Mouse (Mus musculus): ENCODE results near the gene Sema4f. TPM values are rescaled to one million over a fixed set of nuclear protein-coding genes. Genes with fewer than 3 reads are reported as not detected.

The Sema4f gene
- polyA plus RNA-seq, 1 experiment from 2014 or later = 1.8 TPM

DNA sequence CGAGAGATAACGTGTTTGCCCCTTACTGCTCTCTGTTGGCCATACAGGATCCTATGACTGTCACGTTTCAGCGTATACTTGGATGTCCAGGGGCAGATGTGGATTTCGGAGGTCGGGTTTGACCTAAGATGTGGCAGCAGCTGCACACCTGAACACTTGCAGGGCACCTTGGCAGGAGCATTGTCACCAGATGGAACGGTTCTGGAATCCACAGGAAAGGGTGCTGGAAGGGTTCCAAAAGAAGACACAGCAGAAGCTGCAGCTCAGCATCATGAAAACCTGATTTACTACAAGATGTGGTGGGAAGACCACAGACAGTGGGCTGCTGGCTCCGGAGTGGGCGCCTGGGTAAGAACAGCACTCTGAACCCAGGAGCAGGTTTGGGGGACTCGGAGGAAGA is 13.5 kb downstream of the Sema4f start:
- no peaks in the 10 kb centered on the region for H3K4me1 ChIP-seq
- H3K36me3 ChIP-seq (replicated peaks) = no peaks in the 10 kb centered on the region
- H3K27me3 ChIP-seq (ENCODE audit: poor library complexity, severe bottlenecking) = 0 out of 2 replicates have a peak, but pooled peaks cover 6% of the 10 kb centered on the region
- no peak overlapping the region for H3K27ac ChIP-seq
- H3K4me3 ChIP-seq = no peak overlapping the region
- WGBS = 86% methylated on average over 10 of the region's 10 CpGs
- DNase-seq (ENCODE audit: extremely low spot score, low spot score) = no peak
- 0 out of 2 replicates have a peak, but pooled peaks cover 3% of the 10 kb centered on the region for H3K9me3 ChIP-seq

DNA sequence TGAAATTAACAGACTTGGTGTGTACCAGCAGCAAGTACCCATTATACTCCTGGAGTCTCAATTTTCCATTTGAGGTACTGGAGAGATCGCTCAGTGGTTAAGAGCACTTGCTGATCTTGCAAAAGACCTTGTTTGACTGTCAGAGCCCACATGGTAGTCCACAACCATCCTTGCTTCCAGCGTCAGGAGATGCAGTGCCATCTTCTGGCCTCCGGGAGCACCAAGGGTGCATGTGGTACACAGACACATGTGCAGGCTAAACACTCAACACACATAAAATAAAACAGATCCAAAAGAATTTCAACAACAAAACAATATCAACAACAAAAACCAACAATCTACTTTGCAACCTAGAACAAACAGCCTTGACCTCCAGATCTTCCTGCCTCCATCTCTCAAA is 14.6 kb downstream of the Sema4f start:
- no peaks in the 10 kb centered on the region for H3K4me1 ChIP-seq
- 0 out of 2 replicates have a peak, but pooled peaks cover 3% of the 10 kb centered on the region for H3K9me3 ChIP-seq
- DNase-seq (ENCODE audit: extremely low spot score, low spot score) = no peak
- H3K27me3 ChIP-seq (ENCODE audit: poor library complexity, severe bottlenecking) = no peaks in the 10 kb centered on the region
- H3K4me3 ChIP-seq = no peak overlapping the region
- no peaks in the 10 kb centered on the region for H3K36me3 ChIP-seq (replicated peaks)
- no peak overlapping the region for H3K27ac ChIP-seq
- 52% methylated on average over 3 of the region's 3 CpGs for WGBS

DNA sequence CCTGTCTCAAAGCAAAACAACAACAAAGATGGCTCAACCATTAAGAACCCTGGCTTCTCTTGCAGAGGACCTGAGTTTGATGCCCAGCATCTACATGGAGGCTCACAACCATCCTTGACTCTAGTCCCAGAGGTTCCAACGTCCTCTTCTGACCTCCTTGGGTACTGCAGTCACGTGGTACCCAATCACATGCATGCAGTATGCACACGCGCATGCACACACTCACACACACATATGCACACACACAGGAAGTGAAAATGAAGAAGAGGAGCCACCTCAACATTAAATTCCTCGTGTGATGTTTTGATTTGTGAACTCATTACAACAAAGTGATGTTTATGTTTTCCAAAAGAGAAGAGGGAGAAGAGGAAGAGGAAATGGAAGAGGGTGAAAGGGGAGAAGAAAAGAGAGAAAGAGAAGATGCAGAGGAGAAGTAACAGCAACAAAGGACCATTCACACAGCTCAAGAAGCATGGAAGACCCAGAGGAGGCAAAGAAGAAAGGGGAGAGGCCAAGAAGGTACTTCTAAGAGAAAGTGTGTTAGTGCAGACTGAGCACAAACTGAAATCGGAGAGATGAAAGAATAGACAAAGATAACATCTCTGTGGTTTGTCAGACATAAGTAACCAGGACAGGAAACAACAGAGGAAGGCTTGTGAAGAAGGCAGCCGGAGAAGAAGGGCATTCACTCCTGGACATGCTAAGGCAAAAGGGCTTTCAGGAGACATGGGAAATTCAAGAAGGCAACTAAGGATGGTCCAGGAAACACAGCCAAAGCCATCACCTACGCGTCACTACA is 17.9 kb downstream of the Sema4f start:
- WGBS = 84% methylated on average over 9 of the region's 9 CpGs
- no peak for DNase-seq (ENCODE audit: extremely low spot score, low spot score)
- Histone ChIP-seq H3K4me3 (no peak overlapping the region), H3K9me3 (0 out of 2 replicates have a peak, but pooled peaks cover 3% of the 10 kb centered on the region), H3K27me3 (ENCODE audit: poor library complexity, severe bottlenecking) (peaks cover 6% of the 10 kb centered on the region; the same call in 1 of the 2 replicates), H3K4me1 (no peaks in the 10 kb centered on the region), H3K36me3 (replicated peaks) (no peaks in the 10 kb centered on the region), H3K27ac (no peak overlapping the region)

DNA sequence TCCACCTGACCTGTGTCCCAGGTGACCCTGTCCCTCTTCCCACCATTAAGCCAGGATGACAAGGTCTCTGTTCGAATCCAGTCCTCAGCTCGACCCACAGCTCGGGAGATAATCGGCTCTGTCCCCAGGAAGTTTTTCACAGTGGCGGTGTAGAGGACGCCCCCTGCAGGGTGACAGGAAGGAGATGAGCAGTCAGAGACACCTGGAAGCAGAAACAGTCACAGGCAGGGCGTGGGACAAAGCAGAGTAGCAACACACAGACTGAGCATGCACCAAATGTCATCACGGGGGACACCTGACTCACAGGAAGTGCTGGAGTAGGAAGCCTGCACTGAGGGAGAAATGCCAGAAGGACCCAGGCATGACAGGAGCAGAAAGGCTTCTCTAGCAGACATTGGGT is 20.0 kb downstream of the Sema4f start:
- no peak for DNase-seq (ENCODE audit: extremely low spot score, low spot score)
- Histone ChIP-seq H3K27me3 (ENCODE audit: poor library complexity, severe bottlenecking) (peaks cover 6% of the 10 kb centered on the region; the same call in 1 of the 2 replicates), H3K27ac (no peak overlapping the region), H3K4me3 (no peak overlapping the region), H3K36me3 (replicated peaks) (no peaks in the 10 kb centered on the region), H3K4me1 (no peaks in the 10 kb centered on the region), H3K9me3 (0 out of 2 replicates have a peak, but pooled peaks cover 3% of the 10 kb centered on the region)
- 65% methylated on average over 8 of the region's 8 CpGs for WGBS

DNA sequence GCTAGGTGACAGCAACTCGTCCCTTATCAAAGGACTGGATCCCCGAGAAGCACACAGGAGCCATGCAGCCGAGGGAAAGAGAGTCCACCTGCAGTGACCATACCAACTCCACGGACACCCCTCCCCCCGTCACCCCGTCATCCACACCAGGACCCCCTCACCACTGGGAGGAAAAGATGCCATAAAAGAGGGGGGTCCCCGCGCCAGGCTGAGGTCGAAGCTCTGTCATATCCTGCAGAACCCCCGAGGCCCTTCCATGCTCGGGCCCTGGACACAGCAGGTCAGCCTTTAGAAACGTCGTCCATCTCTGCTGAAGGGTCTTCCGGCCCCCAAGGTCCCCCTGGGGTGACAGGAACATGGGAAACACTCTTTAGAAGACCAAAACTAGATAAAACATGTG is 21.2 kb downstream of the Sema4f start:
- Histone ChIP-seq H3K27ac (no peak overlapping the region), H3K27me3 (ENCODE audit: poor library complexity, severe bottlenecking) (peaks cover 6% of the 10 kb centered on the region; the same call in 1 of the 2 replicates), H3K4me3 (no peak overlapping the region), H3K36me3 (replicated peaks) (no peaks in the 10 kb centered on the region), H3K4me1 (no peaks in the 10 kb centered on the region), H3K9me3 (no peaks in the 10 kb centered on the region)
- 89% methylated on average over 14 of the region's 14 CpGs for WGBS
- DNase-seq (ENCODE audit: extremely low spot score, low spot score) = no peak

DNA sequence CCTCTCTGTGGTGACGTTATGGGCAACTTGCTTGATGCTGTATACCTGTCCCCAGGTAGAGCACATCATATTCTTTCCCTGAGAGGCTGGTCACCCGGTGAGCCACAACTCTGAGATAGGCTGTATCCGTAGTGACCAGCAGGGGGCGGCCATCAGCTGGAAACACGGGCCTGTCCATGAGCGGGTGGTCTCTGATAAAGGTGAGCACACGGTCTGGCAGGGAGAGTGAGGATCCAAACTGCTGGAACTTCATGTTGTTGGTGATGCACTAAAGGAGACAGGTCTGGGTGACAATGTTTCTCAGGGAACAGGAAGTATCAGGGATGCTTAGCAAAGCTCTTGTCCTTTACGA is 21.8 kb downstream of the Sema4f start:
- no peak overlapping the region for H3K4me3 ChIP-seq
- peak; percentile 58 for DNase-seq (ENCODE audit: extremely low spot score, low spot score)
- peaks cover 6% of the 10 kb centered on the region; the same call in 1 of the 2 replicates for H3K27me3 ChIP-seq (ENCODE audit: poor library complexity, severe bottlenecking)
- WGBS = 18% methylated on average over 8 of the region's 8 CpGs
- H3K4me1 ChIP-seq = no peaks in the 10 kb centered on the region
- H3K36me3 ChIP-seq (replicated peaks) = no peaks in the 10 kb centered on the region
- no peak overlapping the region for H3K27ac ChIP-seq
- no peaks in the 10 kb centered on the region for H3K9me3 ChIP-seq

DNA sequence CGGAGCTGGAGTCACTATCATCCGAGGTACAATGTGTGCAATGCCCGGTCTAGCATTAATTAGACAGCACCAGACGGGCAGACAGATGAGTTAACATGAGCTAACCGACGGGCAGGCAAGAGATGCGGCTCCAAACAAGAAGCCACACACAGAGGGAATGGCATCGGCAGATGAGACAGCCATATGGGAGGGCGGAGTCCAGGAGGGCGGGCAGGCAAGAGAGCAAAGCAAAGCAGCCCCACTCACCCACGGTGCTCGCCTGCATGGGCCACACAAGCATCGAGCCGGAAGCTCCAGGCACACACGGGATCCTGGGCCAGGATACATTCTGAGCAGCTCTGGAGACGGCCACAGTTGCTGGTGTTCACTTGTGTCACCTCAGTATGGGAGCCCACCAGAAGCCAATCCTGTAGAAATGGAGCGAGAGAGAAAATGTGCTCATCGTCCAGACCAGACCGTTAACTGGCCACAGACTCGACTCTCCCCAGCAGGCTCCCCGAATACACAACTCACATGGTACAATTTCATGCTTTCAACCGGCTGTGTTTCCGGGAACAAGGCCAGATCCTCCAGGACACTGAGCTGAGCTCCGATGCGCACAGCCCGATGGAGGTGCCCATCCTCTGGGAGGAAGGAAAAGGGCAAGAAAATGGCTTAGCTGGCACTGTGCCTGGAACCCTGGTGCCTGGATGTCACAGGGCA is 22.3 kb downstream of the Sema4f start:
- 85% methylated on average over 26 of the region's 26 CpGs for WGBS
- no peak overlapping the region for H3K27ac ChIP-seq
- H3K27me3 ChIP-seq (ENCODE audit: poor library complexity, severe bottlenecking) = peaks cover 6% of the 10 kb centered on the region; the same call in 1 of the 2 replicates
- no peaks in the 10 kb centered on the region for H3K4me1 ChIP-seq
- DNase-seq (ENCODE audit: extremely low spot score, low spot score) = no peak
- H3K9me3 ChIP-seq = no peaks in the 10 kb centered on the region
- H3K36me3 ChIP-seq (replicated peaks) = no peaks in the 10 kb centered on the region
- H3K4me3 ChIP-seq = no peak overlapping the region

DNA sequence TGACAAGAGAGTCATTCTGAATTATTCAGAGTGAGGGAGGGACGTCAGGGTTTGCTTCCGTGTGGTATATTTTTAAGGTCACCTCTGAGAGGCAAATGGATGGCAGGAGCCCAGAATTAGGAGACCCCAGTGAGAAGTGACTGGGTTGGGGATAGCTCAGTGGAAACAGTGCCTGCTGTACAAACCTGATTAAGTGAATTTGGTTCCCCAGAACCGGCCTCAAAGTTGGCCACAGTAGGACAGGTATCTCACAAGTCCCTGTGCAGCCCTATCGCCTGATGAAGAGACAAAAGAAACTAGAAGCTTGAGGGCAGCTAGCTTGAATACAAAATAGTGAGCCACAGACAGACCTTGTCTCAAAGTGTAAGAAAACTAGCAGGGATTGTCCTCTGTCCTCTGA is 23.1 kb downstream of the Sema4f start:
- no peak for DNase-seq (ENCODE audit: extremely low spot score, low spot score)
- Histone ChIP-seq H3K4me3 (no peak overlapping the region), H3K4me1 (no peaks in the 10 kb centered on the region), H3K9me3 (no peaks in the 10 kb centered on the region), H3K27ac (no peak overlapping the region), H3K36me3 (replicated peaks) (no peaks in the 10 kb centered on the region), H3K27me3 (ENCODE audit: poor library complexity, severe bottlenecking) (peaks cover 6% of the 10 kb centered on the region; the same call in 1 of the 2 replicates)
- WGBS = 88% methylated on average over 4 of the region's 4 CpGs

DNA sequence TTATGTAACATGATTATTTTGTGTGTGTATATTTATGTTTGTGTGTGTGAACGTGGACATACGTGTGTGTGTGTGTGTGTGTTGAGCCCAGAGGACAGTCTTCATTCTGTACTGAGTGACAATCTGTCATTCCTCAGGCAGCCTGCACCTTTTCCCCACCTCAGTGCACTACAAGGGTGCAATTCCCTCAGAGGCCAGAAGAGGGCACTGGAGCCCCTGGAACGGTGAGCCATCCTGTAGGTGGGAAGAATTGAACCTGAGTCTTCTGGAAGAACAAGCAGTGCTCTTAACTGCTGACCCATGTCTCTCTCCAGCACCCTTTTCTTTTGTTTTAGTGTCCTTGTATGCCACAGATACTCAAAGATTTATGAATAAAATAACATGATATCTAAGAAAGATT is 23.7 kb downstream of the Sema4f start:
- Histone ChIP-seq H3K36me3 (replicated peaks) (no peaks in the 10 kb centered on the region), H3K4me3 (no peak overlapping the region), H3K9me3 (no peaks in the 10 kb centered on the region), H3K27ac (no peak overlapping the region), H3K27me3 (ENCODE audit: poor library complexity, severe bottlenecking) (peaks cover 6% of the 10 kb centered on the region; the same call in 1 of the 2 replicates), H3K4me1 (no peaks in the 10 kb centered on the region)
- DNase-seq (ENCODE audit: extremely low spot score, low spot score) = peak; percentile 52
- 17% methylated on average over 3 of the region's 3 CpGs for WGBS

DNA sequence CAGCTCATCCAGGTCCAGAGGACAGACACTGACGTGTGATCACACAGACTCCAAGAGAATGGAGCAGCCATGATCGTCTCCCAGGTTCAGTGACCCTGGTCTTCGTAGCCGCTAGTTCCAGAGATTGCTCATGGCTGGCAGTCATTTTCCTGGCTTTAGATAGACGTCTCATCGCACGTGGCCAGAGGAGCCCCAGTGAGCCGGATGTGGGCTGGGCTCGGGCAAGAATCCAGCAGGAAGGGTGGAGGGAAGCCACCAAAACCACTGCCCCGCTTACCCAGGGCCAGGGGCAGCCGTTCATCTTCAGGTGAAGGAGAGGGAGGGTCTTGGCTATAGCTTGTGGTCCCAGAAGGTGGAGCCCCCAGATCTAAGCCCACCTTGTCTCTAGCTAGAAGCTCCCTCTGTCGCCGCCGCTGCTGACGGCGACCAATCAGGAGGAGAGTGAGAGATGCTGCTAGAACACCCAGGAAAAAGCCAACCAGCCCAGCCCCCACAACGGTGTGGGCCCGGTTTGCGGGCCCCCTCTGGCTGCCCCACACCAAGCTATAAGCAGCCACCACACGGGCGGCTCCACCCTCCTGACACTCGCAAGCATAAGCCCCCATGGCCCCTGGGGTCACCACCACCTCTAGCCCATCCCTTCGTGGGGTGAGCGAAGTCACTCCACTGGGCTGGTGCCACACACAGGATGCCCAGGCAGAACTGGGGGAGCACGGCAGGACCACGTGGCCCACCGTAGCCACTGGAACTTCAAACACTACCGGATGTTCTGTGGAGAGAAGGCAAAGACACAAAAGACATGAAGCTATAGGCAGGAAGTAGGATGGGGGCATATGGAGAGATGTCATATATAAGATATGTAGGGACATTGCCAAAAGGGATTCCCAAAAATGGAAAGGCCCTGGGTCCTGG is 26.0 kb downstream of the Sema4f start:
- no peaks in the 10 kb centered on the region for H3K36me3 ChIP-seq (replicated peaks)
- peaks cover 6% of the 10 kb centered on the region; the same call in 1 of the 2 replicates for H3K27me3 ChIP-seq (ENCODE audit: poor library complexity, severe bottlenecking)
- no peak overlapping the region for H3K27ac ChIP-seq
- 83% methylated on average over 28 of the region's 28 CpGs for WGBS
- DNase-seq (ENCODE audit: extremely low spot score, low spot score) = no peak
- no peaks in the 10 kb centered on the region for H3K9me3 ChIP-seq
- H3K4me3 ChIP-seq = no peak overlapping the region
- H3K4me1 ChIP-seq = no peaks in the 10 kb centered on the region

DNA sequence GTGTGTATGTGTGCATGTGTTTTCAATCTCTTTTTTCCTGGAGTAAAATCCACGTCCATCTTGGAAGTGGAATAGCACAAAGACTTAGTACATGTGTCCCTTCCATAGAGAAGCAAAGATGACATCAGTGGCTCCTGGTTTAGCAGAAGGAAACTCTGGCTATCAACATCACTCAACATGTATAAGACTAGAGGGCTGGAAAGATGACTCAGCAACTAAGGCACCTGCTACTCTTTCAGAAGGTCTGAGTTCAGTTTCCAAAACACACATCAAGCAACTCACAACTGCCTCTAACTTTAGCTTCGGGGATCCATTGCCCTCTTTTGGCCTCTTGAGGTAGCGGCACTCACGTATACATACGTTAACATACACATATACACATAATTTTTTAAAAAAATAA is 28.3 kb downstream of the Sema4f start:
- no peak overlapping the region for H3K4me3 ChIP-seq
- H3K9me3 ChIP-seq = no peaks in the 10 kb centered on the region
- no peak overlapping the region for H3K27ac ChIP-seq
- DNase-seq (ENCODE audit: extremely low spot score, low spot score) = no peak
- no peaks in the 10 kb centered on the region for H3K36me3 ChIP-seq (replicated peaks)
- no peaks in the 10 kb centered on the region for H3K4me1 ChIP-seq
- 92% methylated on average over 5 of the region's 5 CpGs for WGBS
- no peaks in the 10 kb centered on the region; the same call in 1 of the 2 replicates for H3K27me3 ChIP-seq (ENCODE audit: poor library complexity, severe bottlenecking)

DNA sequence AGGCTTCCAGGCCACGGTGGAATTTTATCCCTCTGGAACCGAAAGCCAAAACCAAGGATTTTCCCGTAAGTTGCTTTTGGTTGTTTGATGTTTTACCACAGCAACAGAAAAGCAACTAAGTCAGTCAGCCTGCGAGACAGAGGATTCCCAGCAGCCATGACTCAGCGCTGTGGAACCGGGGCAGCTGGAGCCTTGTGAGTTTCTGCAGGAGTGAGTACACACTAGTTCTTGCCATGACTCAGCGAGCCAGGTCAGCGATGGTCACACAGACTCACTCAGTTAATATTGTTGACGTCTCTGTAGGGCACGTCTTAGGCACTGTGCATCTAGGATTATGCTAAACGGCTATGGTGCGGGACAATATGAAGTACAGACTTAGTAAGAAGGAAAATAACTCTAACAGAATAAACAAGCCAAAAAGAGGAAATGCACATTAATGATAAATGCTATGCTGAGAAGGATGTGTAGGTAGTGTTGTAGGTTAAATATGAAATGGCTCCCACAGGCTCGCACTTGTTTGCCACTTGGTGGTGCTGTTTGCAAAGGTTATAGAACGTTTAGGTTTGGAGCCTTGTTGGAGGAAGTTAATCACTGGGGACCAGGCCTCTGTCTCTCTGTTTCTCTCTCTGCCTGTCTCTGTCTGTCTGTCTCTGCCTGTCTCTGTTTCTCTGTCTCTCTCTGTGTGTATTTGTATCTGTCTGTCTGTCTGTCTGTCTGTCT is 30.3 kb downstream of the Sema4f start:
- no peak for DNase-seq (ENCODE audit: extremely low spot score, low spot score)
- WGBS = 70% methylated on average over 14 of the region's 14 CpGs
- H3K9me3 ChIP-seq = no peaks in the 10 kb centered on the region

More for the DNA sequence above, 30.3 kb downstream of the Sema4f start:
- H3K4me3 ChIP-seq = no peak overlapping the region
- H3K27ac ChIP-seq = no peak overlapping the region
- H3K27me3 ChIP-seq (ENCODE audit: poor library complexity, severe bottlenecking) = peaks cover 4% of the 10 kb centered on the region; the same call in 1 of the 2 replicates
- no peaks in the 10 kb centered on the region for H3K36me3 ChIP-seq (replicated peaks)
- no peaks in the 10 kb centered on the region for H3K4me1 ChIP-seq

All from forebrain, embryonic 10.5 days (tissue).